28 mouse cellular contexts compared by ENCODE assay signal in the genomic region with DNA sequence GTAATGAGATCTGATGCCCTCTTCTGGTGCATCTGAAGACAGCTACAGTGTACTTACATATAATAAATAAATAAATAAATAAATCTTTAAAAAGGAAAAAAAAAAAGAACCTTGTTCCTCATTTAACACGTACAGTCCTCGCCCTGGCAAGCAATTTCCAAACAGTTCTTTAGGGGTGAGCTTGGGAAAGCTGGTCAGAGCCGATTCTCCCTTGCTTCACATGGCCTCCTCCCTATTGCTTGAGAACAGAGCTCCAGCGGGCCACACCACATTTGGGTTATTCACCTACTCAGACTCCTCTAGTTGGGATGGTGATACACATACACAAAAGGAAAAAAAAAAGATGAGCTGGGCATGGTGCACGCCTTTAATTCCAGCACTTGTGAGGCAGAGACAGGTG.
DNase-seq lines count a peak whose midpoint lies in the region; ATAC-seq and TF ChIP-seq lines count a peak whose summit lies in the region.
"Had no signal": no experiment of that assay in that cellular context is flagged by ENCODE, and none has a peak within 500 bp of the region (broad histone marks: within the 10 kb centered on the region; RNA-seq: fewer than 3 reads in every experiment).

No protein-coding gene starts in this region.

- H3K4me1 ChIP-seq in heart, adult 2 months (ENCODE audit: control insufficient read depth, insufficient read depth, low read length), result peaks cover 16% of the 10 kb centered on the region
- 0 out of 2 replicates have a peak, but pooled peaks cover 2% of the 10 kb centered on the region for H3K4me1 ChIP-seq in heart, embryonic 11.5 days (ENCODE audit: control insufficient read depth, insufficient read depth, low read length)
- H3K4me1 ChIP-seq in midbrain, embryonic 11.5 days (ENCODE audit: control insufficient read depth, insufficient read depth, low read length), result no peaks in the 10 kb centered on the region
- peaks cover 2% of the 10 kb centered on the region; the same call in 1 of the 2 replicates for H3K4me1 ChIP-seq in midbrain, postnatal 0 days (ENCODE audit: insufficient read depth, low read length)

- no peak for DNase-seq in heart, adult 2 months
- DNase-seq in midbrain, embryonic 11.5 days (ENCODE audit: low spot score, missing footprints), result peak; percentile 76
- DNase-seq in midbrain, postnatal 0 days (ENCODE audit: low spot score), result no peak
- DNase-seq in cerebellum, postnatal 25 days, result no peak
- no peak for DNase-seq in embryo, embryonic 9.5 days (ENCODE audit: extremely low spot score)
- DNase-seq: adrenal gland, adult 8-10 months; adrenal gland, postnatal 14 days; adrenal gland, postnatal 36 days; B cell, adult 2 months; cerebellum, adult 11 months; cerebellum, adult 18-20 months; cerebellum, adult 8-10 months; cerebellum, adult 9-11 months; cerebellum, postnatal 14 days had no signal

- no peak overlapping the region for H3K27ac ChIP-seq in heart, adult 2 months
- H3K27ac ChIP-seq in heart, embryonic 11.5 days (ENCODE audit: low read depth, low read length), result no peak overlapping the region
- no peak overlapping the region for H3K27ac ChIP-seq in midbrain, embryonic 11.5 days (ENCODE audit: low read depth, low read length)
- H3K27ac ChIP-seq in midbrain, postnatal 0 days (ENCODE audit: low read depth, low read length), result no peak overlapping the region
- H3K27ac ChIP-seq: embryonic facial prominence, embryonic 13.5 days; embryonic facial prominence, embryonic 15.5 days; forebrain, embryonic 10.5 days; forebrain, embryonic 12.5 days had no signal

- peaks cover 50% of the 10 kb centered on the region for H3K36me3 ChIP-seq in heart, adult 2 months (ENCODE audit: control insufficient read depth, insufficient read depth, low read length)
- H3K36me3 ChIP-seq in heart, embryonic 11.5 days (ENCODE audit: control insufficient read depth, insufficient read depth, low read length), result no peaks in the 10 kb centered on the region
- H3K36me3 ChIP-seq in midbrain, embryonic 11.5 days (ENCODE audit: control insufficient read depth, insufficient read depth, low read length), result no peaks in the 10 kb centered on the region
- H3K36me3 ChIP-seq in midbrain, postnatal 0 days (ENCODE audit: insufficient read depth, low read length), result no peaks in the 10 kb centered on the region
- H3K36me3 ChIP-seq: embryonic facial prominence, embryonic 13.5 days; embryonic facial prominence, embryonic 15.5 days; forebrain, embryonic 10.5 days; forebrain, embryonic 12.5 days; G1E had no signal

- H3K27me3 ChIP-seq in heart, adult 2 months (ENCODE audit: control insufficient read depth, insufficient read depth, low read length), result no peaks in the 10 kb centered on the region
- no peaks in the 10 kb centered on the region for H3K27me3 ChIP-seq in heart, embryonic 11.5 days (ENCODE audit: control insufficient read depth, insufficient read depth, low read length)
- no peaks in the 10 kb centered on the region for H3K27me3 ChIP-seq in midbrain, embryonic 11.5 days (ENCODE audit: control insufficient read depth, insufficient read depth, low read length)
- H3K27me3 ChIP-seq in midbrain, postnatal 0 days (ENCODE audit: insufficient read depth, low read length), result no peaks in the 10 kb centered on the region
- H3K27me3 ChIP-seq: CH12.LX; embryonic facial prominence, embryonic 13.5 days; embryonic facial prominence, embryonic 15.5 days; forebrain, embryonic 12.5 days; Patski had no signal

- TF ChIP-seq POLR2A in heart, adult 2 months (IDR thresholded peaks at IDR 0.05; ENCODE audit: insufficient read depth, low read depth, low read length), result no peak

- TF ChIP-seq CTCF in heart, adult 2 months (IDR thresholded peaks at IDR 0.05), result 0 out of 2 replicates have a peak, but pooled peaks have one; percentile 6
- no peak for TF ChIP-seq CTCF in midbrain, postnatal 0 days (IDR thresholded peaks at IDR 0.05)

- WGBS in heart, adult 2 months, result 91% methylated on average over 5 of the region's 5 CpGs
- 88% methylated on average over 5 of the region's 5 CpGs for WGBS in heart, embryonic 11.5 days (ENCODE audit: insufficient replicate concordance)
- WGBS in midbrain, embryonic 11.5 days, result 93% methylated on average over 5 of the region's 5 CpGs
- 92% methylated on average over 5 of the region's 5 CpGs for WGBS in midbrain, postnatal 0 days

- ATAC-seq in heart, embryonic 11.5 days (replicated peaks; ENCODE audit: insufficient number of reproducible peaks, low FRiP score, low TSS enrichment), result no peak
- no peak for ATAC-seq in midbrain, embryonic 11.5 days (ENCODE audit: low FRiP score)
- ATAC-seq in midbrain, postnatal 0 days (ENCODE audit: low FRiP score), result no peak
- ATAC-seq in granulocyte monocyte progenitor cell, adult 5-6 weeks (replicated peaks; ENCODE audit: poor library complexity, severe bottlenecking), result peak; percentile 72
- ATAC-seq: activated CD4-positive, CD25-positive, alpha-beta regulatory T cell, adult 4 months; CD4-positive, CD25-positive, alpha-beta regulatory T cell, adult 4 months; forebrain, embryonic 14.5 days; forebrain, embryonic 16.5 days; Patski had no signal

- no peaks in the 10 kb centered on the region for H3K79me2 ChIP-seq in heart, adult 2 months (replicated peaks; ENCODE audit: control insufficient read depth, insufficient read depth, low read length)

- H3K9ac ChIP-seq in heart, adult 2 months (ENCODE audit: low read depth, low read length), result no peak overlapping the region
- H3K9ac ChIP-seq in heart, embryonic 11.5 days (ENCODE audit: low read depth, low read length), result no peak overlapping the region
- H3K9ac ChIP-seq in midbrain, embryonic 11.5 days (ENCODE audit: low read length), result no peak overlapping the region
- no peak overlapping the region for H3K9ac ChIP-seq in midbrain, postnatal 0 days (replicated peaks; ENCODE audit: low read length, poor library complexity, severe bottlenecking)
- H3K9ac ChIP-seq: embryonic facial prominence, embryonic 13.5 days; embryonic facial prominence, embryonic 15.5 days; forebrain, embryonic 12.5 days had no signal

- intact Hi-C loops in heart, adult 2 months (cut with DNase I), result loop anchor here (5.0 kb wide), 1 partner anchor 32 kb away; no protein-coding TSS in a partner anchor

- no peak overlapping the region for H3K4me3 ChIP-seq in heart, adult 2 months
- H3K4me3 ChIP-seq in heart, embryonic 11.5 days (ENCODE audit: low read depth, low read length), result no peak overlapping the region
- no peak overlapping the region for H3K4me3 ChIP-seq in midbrain, embryonic 11.5 days (ENCODE audit: low read depth, low read length)
- H3K4me3 ChIP-seq in midbrain, postnatal 0 days (ENCODE audit: low read depth, low read length), result no peak overlapping the region
- H3K4me3 ChIP-seq: embryonic facial prominence, embryonic 13.5 days; embryonic facial prominence, embryonic 15.5 days; erythroblast, embryonic 14.5 days; forebrain, embryonic 10.5 days; forebrain, embryonic 12.5 days had no signal

- no peak for TF ChIP-seq EP300 in heart, adult 2 months (IDR thresholded peaks at IDR 0.05; ENCODE audit: insufficient read depth, low read depth, low read length)

- H3K9me3 ChIP-seq in heart, embryonic 11.5 days (replicated peaks; ENCODE audit: control insufficient read depth, low read length), result no peaks in the 10 kb centered on the region
- H3K9me3 ChIP-seq in midbrain, embryonic 11.5 days (ENCODE audit: control insufficient read depth, low read length), result no peaks in the 10 kb centered on the region
- H3K9me3 ChIP-seq in midbrain, postnatal 0 days (ENCODE audit: low read length), result no peaks in the 10 kb centered on the region
- H3K9me3 ChIP-seq: embryonic facial prominence, embryonic 13.5 days; embryonic facial prominence, embryonic 15.5 days; forebrain, embryonic 10.5 days; forebrain, embryonic 12.5 days; G1E had no signal

- H3K4me2 ChIP-seq in heart, embryonic 11.5 days, result no peak overlapping the region
- no peak overlapping the region for H3K4me2 ChIP-seq in midbrain, embryonic 11.5 days
- H3K4me2 ChIP-seq in midbrain, postnatal 0 days (ENCODE audit: low read depth, low read length, poor library complexity, severe bottlenecking), result no peak overlapping the region
- H3K4me2 ChIP-seq: embryonic facial prominence, embryonic 13.5 days; embryonic facial prominence, embryonic 15.5 days; forebrain, embryonic 12.5 days had no signal
